Mouse (Mus musculus) G1E-ER4 (cell line): ENCODE measurements around the gene P2ry12. TPM values are rescaled to one million over a fixed set of nuclear protein-coding genes. Genes with fewer than 3 reads are reported as not detected.

Source experiments
- GATA1 ChIP-seq: IDR thresholded peaks from one replicate; pipeline ENCODE4 v1.8.0; 2012; ENCODE audit warnings: low read length, inconsistent platforms
- polyA plus RNA-seq: library from polyadenylated mRNA; stranded (reverse); fragments of >175 nt; gene quantifications from 2 replicates; pipeline ENCODE4 v1.2.3, GENCODE M21; 2012

Gene P2ry12
- polyA plus RNA-seq, 1 experiment: not detected

GRCm38 (mm10) chr3:59208650-59209548 is 53.8 kb downstream of the P2ry12 start:
- TF ChIP-seq GATA1: no peak

- TF ChIP-seq GATA1: no peak
Measured at GRCm38 (mm10) chr3:59205941-59206340, 56.7 kb downstream of the P2ry12 start.

GRCm38 (mm10) chr3:59204719-59205503 is 57.8 kb downstream of the P2ry12 start:
- no peak for TF ChIP-seq GATA1

GRCm38 (mm10) chr3:59203802-59204520 is 58.7 kb downstream of the P2ry12 start:
- TF ChIP-seq GATA1: no peak

GRCm38 (mm10) chr3:59197329-59197948 is 65.2 kb downstream of the P2ry12 start:
- TF ChIP-seq GATA1: no peak

GRCm38 (mm10) chr3:59194938-59195337 is 67.7 kb downstream of the P2ry12 start, which contains the start of gene Gpr87:
Gene Gpr87, minus strand, starts transcription at chr3:59195104.
- no peak for TF ChIP-seq GATA1

- no peak for TF ChIP-seq GATA1
Measured at GRCm38 (mm10) chr3:59194099-59194498, 68.6 kb downstream of the P2ry12 start.

- no peak for TF ChIP-seq GATA1
Measured at GRCm38 (mm10) chr3:59191674-59192073, 71.0 kb downstream of the P2ry12 start.

DNA sequence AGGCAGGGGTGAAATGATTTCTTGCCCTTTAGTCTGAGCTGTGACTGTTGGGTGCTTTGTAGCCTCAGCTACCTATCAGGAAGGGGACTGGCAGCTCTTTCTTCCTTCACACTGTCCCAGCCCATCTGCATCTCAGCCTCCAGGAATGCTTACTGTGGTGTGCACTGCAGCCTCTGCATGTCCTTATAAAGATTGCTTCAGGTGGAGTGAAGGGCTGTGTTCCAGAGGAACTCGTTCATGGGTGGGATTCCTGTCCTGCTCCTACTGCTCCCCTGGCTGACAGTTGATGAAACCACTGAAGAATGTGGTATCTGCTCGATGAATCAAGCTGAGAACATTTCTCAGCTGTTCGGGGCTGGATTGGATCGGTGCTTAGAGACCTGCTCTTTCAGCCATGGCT is 75.3 kb downstream of the P2ry12 start:
- no peak for TF ChIP-seq GATA1

- TF ChIP-seq GATA1: no peak
Measured at GRCm38 (mm10) chr3:59185662-59186061, 77.0 kb downstream of the P2ry12 start.

DNA sequence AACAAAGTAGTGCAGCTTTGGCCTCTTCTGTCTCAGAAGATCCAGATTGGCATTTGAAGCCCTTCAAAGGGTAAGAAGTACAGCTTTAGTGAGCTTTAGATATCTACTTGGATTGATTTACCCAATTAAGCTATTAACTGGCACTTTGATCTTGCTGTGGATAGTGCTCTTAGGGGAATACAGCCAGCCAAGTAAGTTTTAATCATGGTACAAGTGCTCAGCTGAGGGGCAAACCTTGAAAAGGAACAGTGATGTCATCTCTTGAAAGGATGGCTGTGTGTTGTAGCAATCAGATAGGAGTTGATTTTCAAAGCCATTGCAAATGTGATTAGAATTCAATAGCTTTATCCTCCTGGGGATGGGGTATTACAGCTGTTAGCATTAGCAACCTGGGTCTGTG is 80.5 kb downstream of the P2ry12 start:
- TF ChIP-seq GATA1: no peak

GRCm38 (mm10) chr3:59181134-59181533 is 81.5 kb downstream of the P2ry12 start:
- no peak for TF ChIP-seq GATA1

DNA sequence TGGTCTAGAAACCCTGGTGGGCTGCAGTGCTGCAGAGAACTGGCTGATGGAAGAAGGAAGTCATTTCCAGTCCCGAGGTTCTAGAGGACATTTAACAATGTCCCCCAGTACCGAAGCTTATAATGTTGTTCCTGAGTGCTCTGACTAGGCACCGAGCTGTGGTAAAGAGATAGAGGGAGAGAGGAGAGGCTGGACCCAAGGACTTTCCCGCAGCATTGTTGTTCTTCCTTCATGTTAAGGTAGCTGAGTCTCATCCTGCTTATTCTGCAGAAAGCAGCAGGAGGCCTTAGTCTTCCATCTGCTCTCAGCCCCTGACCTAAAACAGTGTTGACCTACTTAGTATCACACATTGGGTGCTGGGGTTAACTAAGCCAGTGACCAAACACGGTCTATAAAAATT is 85.8 kb downstream of the P2ry12 start:
- TF ChIP-seq GATA1: no peak

- no peak for TF ChIP-seq GATA1
Measured at GRCm38 (mm10) chr3:59175234-59175633, 87.4 kb downstream of the P2ry12 start.

- no peak for TF ChIP-seq GATA1
Measured at GRCm38 (mm10) chr3:59174426-59175154, 88.1 kb downstream of the P2ry12 start.
